Mouse (Mus musculus) ES-Bruce4 (cell line): ENCODE measurements around the gene Gramd1c.

Source experiments
- CTCF ChIP-seq: IDR thresholded peaks from one replicate; pipeline ENCODE4 v1.8.1; 2011; ENCODE audit warnings: low read depth, low read length
- POLR2A ChIP-seq: IDR thresholded peaks from one replicate; pipeline ENCODE4 v1.8.1; 2011; ENCODE audit warnings: low read length; ENCODE audit not compliant: insufficient read depth

DNA sequence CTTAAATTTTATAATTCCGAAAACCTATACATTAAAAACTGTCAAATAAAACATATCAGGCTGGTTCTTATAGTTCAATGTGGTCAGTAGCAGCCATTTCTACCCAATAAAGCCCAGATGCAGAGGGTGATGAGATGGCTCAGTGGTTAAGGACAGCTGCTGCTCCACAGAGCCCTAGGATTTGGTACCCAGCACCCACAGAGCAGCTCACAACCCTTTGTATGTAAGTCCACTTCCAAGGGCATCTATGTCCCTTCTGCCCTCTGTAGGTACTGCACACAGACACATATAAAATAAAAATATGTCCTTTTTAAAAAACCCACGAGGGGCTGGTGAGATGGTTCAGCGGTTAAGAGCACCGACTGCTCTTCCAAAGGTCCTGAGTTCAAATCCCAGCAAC lies 76.8 kb downstream of the Gramd1c start:
- TF ChIP-seq CTCF, result no peak
- no peak for TF ChIP-seq POLR2A
